Mouse (Mus musculus): Measurements from ENCODE around the gene Aldh9a1.
A peak's percentile ranks its signal among the peaks of the same experiment; 100 is the strongest.

The Aldh9a1 gene

GRCm38 (mm10) chr1:167350597-167351415 lies 1.0 kb downstream of the Aldh9a1 start:
- no peak for DNase-seq

DNA sequence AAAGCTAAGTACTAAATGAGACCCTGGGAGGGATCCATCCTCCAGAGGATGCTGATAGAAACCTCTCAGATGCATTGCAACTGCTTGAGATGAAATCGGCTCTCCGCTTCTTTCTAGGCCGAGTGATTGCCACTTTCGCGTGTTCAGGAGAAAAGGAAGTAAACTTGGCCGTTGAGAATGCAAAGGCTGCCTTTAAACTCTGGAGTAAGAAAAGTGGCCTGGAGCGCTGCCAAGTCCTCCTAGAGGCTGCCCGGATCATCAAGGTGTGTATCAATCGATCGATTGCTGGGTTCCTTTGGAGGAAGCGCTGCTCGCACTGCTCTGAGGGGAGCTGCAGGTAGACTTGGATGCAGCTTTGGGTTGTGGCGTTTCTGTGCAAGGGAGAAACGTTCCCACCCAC lies 2.6 kb downstream of the Aldh9a1 start:
- DNase-seq: no peak

DNA sequence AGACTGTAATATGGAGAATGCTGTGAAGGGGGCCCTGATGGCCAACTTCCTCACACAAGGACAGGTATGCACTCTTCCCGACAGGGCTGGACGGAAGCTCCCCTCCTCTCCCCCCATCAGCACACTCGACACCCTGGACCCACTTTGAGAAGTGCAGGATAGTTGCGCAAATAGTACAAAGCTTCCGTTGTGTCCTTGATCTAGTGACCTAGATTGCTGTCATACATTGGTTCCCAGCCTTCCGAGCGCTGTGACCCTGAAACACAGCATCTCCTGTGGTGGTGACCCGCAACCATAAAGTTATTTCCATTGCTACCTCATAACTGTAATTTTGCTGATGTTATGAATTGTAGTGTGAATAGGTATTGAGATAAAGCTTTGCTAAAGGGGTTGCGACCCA lies 7.6 kb downstream of the Aldh9a1 start:
- DNase-seq: no peak

DNA sequence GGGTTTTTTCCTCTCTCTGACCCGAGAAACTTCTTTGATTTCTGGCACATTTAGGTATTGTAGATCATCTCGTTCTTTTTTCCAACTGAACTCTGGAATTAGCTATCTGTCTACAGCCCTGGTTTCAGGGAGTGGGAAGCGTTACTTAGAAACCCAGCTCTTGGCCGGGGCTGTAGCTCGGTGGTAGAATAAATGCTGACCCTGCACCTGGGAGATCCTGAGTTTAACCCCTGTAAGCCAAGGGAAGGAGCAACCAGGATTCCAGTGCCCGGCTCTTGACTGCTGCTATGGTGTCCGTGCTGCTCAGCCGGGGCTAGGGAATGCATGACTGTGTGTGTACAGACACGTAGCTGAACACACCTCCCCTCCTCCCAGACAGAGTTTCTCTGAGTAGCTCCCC lies 8.9 kb downstream of the Aldh9a1 start:
- DNase-seq: no peak

DNA sequence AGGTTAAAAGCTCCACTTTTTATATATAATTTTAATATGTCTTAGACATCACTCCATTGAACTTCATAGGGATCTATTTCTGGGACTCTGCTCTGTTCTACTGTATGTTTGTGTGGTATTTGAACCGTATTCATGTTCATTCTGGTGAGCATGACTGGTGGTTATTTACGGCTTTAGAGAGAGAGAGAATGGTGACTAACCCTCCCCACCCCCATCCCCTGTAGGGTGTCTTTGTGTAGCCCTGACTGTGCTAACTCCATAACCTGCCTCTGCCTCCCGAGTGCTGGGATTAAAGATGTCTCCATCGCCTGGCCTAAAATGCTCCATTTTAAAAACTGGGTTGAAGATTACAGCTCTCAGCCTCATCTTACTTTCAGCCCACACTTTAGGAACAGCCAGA lies 10.5 kb downstream of the Aldh9a1 start:
- DNase-seq: no peak

GRCm38 (mm10) chr1:167362819-167363218 lies 13.0 kb downstream of the Aldh9a1 start:
- DNase-seq: no peak

DNA sequence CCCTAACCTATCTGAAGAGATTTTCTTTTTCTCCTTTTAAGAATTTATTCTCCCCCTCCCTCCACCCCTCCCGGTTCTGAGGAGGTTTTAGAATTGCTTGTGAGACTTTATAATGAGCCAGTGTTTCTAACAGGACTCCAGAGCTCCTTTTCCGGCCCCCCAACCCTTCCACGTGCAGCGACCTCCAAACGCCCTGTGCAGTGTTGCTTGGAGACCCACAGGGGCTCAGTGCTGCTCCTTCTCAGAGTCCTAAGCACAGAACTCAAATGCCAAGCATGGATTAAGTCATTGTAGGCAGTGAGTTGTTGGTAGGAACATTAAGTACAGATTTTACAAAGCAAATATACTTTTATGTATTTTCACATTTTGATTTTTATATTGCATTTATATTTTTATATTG lies 13.5 kb downstream of the Aldh9a1 start:
- no peak for DNase-seq

GRCm38 (mm10) chr1:167365808-167366207 lies 16.0 kb downstream of the Aldh9a1 start:
- DNase-seq: no peak

DNA sequence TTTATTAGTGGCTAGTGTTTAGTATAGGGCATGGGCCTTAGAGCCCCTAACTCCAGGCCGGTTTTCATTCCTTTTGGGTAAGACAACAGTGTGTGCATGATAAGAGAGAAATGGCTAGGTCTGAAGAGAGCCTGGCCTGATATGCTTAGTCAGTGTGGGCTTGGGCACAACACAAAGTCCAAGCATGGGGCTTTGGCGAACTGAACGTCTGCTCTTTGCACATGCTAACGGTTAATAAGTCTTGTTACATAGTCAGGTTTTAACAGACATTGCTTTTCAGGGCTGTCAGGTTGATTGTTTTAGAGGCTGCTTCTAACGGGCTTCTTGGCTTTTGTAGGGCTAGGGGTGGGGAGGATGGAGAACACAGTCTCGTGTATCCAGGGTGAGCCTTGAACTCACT lies 16.8 kb downstream of the Aldh9a1 start:
- no peak for DNase-seq

- no peak for DNase-seq
Observed at GRCm38 (mm10) chr1:167368018-167368417, 18.2 kb downstream of the Aldh9a1 start.

GRCm38 (mm10) chr1:167368513-167368912 lies 18.7 kb downstream of the Aldh9a1 start:
- no peak for DNase-seq

GRCm38 (mm10) chr1:167369905-167370304 lies 20.1 kb downstream of the Aldh9a1 start:
- DNase-seq: peak; percentile 90

- no peak for DNase-seq
Observed at GRCm38 (mm10) chr1:167372739-167373138, 22.9 kb downstream of the Aldh9a1 start.

GRCm38 (mm10) chr1:167374003-167374784 lies 24.4 kb downstream of the Aldh9a1 start:
- DNase-seq: peak; percentile 79

- no peak for DNase-seq
Observed at GRCm38 (mm10) chr1:167374942-167375341, 25.2 kb downstream of the Aldh9a1 start.

DNA sequence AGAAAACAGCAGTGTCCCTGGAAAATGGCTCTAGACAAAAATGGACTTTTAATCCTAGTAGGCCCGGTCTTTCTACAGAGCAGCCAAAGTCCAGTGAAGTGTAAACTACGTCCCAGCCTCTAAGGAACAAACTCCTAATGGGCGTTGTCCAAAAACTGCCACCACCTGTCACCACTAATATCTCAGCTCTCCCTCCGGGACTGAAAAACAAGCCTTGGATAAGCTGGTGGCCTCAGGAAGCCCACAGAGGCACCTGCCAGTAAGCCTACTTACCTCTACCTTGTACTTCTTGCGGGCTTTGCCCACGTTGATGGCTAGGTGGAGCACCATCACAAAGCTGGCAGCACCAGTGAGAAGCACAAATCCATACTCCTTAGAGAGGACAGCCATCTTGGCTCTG lies 28.2 kb downstream of the Aldh9a1 start:
- no peak for DNase-seq

GRCm38 (mm10) chr1:167379751-167380150 lies 30.0 kb downstream of the Aldh9a1 start:
- no peak for DNase-seq

DNA sequence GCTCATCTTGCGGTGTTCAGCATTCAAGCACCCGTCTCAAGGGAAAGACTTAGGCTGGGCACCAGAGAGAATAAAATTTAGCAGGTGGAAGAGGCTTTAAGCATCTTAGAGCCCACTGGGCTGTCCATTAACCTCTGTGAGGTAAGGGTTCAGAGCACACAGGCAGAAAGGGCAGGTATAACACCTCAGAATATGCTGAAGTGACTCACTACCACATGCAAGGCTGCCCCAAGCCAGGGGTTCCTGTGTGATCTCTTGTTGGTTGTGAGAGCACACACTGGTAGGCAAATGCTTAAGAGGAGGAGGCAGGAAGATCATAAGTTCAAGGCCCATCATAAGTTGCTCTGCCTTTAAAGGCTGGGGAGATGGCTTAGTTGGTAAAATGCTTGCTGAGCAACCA lies 30.4 kb downstream of the Aldh9a1 start:
- DNase-seq: no peak

DNA sequence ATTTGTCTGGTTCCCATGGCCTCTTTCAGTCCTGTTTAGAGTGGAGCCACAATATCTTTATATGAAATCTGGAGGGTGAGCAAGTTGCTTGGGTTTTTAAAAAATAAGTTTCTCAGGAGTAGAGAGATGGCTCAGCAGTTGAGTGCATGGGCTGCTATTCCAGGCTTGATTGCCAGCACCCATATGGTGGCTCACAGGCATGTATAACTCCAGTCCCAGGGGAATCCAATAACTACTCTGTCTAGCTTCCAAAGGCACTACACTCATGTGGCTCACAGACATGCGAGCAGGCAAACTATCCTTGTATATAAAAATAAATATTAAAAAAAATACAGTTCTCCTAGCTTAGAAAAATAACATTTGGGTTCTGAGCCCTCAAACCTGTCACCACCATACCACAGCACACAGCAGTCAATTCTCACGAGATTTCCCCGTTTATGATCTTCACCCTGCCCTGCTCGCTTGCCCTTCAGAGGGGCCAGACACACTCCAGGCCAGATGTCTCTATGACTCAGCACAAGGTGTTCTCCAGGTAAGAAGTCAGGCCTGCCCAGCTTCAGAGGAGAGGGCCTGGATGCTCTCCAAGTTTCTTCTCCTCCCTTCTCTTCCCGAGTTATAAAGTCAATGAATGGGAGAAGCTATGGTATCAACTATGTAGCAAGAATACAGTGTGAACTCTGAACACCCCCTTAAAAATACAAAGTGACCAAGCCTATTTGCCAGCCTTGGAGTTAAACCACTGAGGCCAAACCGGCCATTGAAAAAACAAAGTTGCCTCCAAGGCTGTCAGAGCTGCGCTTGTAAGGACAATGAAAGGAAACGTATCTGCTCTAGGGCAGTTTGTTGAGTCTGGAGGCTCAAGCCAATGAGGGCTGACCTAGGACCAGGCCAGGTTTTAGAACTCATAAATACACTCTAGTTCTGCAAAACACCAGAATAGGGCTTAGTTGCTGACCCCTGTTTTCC lies 31.5 kb downstream of the Aldh9a1 start:
- no peak for DNase-seq

- DNase-seq: no peak
Observed at GRCm38 (mm10) chr1:167382316-167382715, 32.5 kb downstream of the Aldh9a1 start.

DNA sequence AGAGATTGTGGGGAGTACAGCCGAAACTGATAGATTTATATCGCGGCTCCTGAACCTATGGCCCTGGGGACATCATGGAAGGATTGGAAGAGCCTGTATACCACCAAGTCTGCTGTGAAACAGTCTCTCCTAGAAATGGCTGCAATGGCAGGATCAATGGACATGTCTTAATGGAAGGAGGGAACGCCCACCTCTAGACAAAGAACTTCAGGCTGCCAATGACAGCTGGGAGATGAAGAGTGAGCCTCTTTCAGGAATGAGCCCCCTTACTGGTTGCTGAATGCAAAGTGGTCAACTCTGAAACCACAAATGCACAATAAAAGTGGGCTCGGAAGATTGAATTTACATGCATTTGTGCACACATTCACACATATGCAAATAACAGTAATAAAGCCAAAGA lies 33.0 kb downstream of the Aldh9a1 start:
- DNase-seq: no peak

DNA sequence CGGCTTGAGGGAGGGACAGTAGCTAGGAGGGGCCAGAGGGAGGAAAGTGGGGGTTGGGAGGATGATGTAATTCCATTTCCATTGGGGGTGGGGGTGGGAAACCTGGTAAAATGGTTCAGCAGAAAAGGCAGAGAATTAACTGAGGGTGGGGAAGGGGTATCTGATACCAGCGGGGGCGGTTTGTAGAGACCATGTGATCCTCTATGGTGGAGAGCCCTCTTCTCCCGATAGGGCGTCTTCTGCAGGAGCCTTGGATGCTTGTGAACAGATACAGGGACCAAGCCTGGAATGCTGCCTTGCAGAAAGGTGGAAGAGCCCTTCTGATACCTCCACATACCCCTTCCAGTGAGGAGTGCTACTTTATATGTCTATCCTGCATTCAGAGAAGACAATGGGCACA lies 33.4 kb downstream of the Aldh9a1 start:
- no peak for DNase-seq

GRCm38 (mm10) chr1:167384156-167384555 lies 34.4 kb downstream of the Aldh9a1 start:
- DNase-seq: no peak
